Mouse (Mus musculus) hindlimb bud, embryonic 11.5 days (tissue): ENCODE measurements around the gene Lrr1.
"Not testable (repeated sequence)": the region's sequence is repeated elsewhere in the genome, so short reads cannot be mapped to it uniquely, and the experiment has no call there.

Experiments
- DNase-seq: peaks from one replicate; pipeline ENCODE4 v3.0.0-alpha.2; 2012; ENCODE audit warnings: low read depth, low spot score; ENCODE audit errors: extremely low spot score

The Lrr1 gene

DNA sequence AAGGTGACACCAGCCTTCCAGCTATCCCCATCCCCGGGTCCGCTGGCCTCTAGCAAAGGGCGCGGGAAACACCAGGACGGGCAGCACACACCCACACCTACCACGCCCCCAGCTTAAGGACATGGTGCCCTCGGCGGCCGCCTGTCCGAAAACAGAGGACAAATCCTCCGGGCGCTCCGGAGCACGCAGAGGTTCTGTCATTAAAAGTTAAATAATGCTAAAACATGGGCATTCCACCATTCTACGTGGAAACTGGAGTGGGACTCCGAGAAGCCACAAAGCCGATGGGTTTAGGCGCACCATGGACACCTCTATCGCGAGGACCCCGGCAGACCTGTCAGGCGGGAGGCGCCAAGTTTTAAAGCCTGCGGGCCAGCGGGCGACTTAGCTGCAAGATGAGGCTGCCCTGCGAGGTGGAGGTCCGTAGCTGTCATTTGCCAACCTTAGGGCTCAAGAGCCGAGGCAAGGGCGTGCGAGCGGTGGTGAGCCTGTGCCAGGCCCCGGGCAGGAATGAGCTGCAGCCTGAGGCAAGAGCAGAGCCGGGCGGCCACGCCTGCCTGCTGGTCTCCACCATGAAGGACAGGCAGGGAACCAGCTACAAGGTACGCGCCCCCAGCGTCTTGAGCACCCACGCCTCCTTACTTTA is at the start of gene Lrr1:
Gene Lrr1, plus strand, starts transcription at position 354 of the 646 bp plus-strand sequence.
- peak; percentile 57 for DNase-seq

DNA sequence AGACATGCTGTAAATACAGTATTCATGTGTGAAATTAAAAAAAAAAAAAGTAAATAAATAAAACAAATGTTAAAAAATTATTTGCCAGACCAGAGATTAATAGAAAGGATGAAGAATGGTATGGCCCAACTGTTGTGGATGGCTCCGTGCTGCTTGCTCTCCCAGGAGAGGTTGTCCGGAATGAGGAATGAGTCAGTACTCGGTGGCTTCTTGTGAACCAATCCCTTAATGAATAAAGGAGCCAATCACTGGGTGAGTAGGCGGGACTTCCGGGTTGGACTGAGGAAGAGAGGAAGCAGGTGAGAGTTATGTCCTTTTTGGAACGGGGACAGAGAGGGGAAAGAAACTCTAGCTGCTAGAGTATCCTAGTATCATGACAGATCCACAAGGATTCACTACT is 48.7 kb upstream of the Lrr1 start:
- no peak for DNase-seq

DNA sequence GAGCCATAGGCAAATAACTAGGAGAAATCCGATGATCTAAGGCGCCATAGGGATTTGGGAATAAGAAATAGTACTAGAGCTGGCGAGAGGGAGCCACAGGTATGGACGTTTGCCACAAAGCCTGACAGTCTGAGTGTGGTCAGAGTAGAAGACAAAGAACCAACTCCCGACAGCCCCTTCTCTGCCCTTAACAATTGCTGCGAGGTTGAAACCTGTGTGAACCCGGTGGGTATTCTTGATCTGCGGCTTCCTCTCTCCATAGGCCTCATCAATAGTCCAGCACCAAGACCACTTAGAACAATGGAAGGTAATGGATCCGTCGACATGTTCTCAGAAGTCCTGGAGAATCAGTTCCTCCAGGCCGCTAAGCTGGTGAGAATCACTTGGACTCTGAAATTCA is 45.8 kb upstream of the Lrr1 start:
- no peak for DNase-seq

DNA sequence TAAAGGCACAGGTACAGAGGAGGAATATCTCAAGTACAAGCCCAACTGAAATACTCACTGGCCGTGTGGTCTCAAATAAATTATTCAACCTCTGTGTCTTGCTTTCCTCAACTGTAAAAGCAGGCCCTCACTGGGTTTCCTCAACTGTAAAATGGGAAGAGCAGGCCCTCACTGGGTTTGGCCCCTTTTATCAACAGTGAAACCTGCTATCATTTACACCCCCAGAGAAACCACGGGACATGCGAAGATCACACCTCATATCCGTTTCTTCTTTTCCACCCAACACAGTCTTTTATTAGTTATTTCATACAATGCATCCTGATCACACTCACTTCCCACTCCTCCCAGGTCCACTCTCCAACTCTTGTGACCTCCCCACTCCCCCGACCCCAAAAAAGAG is 43.5 kb upstream of the Lrr1 start:
- DNase-seq = no peak

DNA sequence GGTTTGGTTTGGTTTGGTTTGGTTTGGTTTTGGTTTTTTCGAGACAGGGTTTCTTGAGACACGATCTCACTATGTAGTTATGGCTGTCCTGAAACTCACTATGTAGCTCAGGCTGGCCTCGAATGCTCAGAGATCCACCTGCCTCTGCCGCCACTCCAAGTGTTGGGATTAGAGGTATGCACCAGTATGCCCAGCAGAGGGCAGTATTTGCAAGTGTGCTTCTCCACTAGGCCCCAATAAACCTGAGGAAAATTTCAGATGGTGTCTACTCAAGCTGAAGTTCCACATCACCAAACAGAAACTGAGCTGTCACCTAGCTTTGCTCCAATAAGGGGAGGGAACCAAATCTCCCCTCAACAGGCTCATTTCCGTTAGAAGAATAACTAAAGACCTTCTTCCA is 41.4 kb upstream of the Lrr1 start:
- DNase-seq = no peak

DNA sequence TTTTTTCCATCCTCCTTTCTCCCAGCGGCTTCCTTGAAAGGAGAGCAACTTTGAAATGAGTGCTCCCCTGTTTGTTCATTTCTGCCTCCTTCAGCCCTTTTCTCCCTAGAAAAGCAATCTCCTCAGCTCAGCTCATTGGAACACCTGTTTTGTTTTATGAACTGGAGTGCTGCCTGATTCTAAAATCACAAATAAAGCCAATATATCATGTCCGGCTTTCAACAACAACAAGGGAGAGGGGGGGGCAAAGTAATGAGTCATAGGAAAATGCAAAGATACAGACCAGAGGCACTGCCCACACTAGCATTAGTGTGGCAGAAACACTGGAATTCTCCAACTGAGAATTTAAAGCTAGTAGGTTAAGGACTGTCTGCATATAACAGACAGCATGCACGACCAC is 41.0 kb upstream of the Lrr1 start:
- DNase-seq = no peak

DNA sequence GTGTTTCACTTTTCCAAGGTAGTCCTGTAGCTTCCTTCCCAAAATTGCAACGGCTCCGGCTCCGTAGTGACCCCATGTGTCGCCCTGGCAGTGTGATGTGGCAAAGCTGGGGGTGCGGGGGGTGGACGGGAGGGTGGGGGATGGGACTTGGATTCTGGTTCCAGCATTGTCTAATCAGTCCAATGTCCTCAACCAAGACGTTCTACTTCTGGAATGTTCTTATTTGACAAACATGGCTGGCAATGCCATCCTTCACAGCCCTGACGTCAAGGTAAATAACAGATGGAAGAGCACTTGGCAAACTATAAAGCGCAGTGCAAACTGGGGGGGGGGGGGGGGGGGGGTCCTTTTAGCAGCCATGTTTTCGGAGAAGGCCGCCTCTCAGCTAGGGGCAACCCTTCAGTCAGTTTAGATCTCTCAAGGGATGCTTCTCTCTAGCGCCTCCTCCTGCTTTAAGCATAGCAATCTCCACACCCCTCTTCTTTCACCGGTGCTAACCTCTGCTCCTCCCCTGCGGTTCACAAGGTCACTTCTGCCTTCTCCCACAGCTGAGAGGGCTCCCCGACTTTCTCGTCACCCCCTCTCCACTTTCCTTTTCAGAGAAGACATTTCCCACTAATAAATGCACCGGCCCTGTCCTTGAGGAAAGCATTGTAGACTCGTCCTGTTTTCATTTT is 38.8 kb upstream of the Lrr1 start:
- DNase-seq = no peak

DNA sequence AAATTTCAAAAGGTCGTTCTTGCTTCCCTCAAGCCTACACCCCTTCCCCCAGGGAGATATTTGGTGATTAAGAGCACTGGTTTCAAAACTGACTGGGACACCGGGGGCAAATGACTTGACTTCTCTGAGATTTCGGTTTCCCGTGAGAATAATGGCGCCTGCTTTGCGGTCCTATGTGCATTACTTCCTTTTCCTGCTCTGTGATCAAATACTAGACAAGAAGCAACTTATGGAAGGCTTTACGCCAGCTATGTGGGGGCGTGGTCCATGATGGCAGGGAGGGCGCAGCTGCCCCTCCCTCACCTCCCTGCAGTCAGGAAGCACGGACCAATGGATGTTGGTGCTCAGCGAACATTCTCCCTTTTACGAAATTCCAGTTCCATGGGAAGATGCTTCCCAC is 38.1 kb upstream of the Lrr1 start:
- DNase-seq = no peak

DNA sequence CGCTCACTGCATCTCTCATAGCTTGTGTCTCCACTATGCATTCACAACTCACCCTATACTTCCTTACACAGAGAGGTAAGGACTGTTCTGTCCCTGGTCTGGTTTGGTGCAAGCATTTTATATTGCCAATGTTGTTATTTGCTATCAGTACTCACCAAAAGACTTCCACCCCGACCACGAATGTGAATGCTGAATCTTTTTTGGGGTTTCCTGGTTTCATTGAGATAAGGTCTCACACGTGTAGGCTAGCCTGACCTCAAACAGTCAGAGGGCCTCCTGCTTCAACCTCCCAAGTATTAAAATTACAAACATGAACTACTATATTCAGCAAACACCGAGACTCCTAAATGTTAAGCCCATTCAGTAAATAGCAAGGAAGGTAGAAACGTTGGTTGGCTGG is 37.3 kb upstream of the Lrr1 start:
- DNase-seq = no peak

DNA sequence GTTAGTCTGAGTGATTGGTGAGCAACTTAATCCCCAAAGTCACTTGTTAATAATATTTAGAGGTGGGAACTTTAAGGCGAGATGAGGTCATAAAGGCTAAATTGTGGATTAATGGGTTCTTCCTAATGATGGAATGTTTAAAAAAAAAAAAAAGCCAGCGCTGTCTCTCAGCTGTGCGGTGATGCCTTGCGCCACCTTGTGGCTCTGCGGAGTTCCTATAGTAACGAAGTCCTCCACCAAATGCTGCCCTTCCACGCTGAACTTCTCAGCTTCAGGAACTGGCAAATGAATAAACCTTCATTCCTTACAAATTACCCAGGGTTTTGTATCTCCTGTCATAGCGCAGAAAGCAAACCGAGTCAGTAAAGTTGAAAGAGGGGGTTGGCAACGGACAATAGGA is 36.6 kb upstream of the Lrr1 start:
- DNase-seq = no peak

DNA sequence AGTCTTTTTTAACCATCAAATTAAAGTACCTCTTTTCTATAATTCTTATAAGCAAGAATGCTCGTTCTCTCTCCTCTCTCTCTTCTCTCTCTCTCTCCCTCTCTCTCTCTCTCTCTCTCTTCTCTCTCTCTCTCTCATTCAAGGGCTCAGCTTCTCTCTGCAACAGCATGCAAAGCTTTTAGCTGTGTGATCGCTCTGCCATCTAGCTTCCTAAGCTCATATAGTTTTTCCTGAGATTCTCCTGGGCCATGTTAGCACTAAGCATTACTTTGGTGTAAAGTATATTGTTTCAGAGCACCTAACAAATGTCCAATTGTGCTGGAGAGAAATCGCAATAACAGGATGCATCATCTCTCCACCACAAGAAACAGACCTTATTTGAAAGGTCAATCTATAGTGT is 29.4 kb upstream of the Lrr1 start:
- no peak for DNase-seq

DNA sequence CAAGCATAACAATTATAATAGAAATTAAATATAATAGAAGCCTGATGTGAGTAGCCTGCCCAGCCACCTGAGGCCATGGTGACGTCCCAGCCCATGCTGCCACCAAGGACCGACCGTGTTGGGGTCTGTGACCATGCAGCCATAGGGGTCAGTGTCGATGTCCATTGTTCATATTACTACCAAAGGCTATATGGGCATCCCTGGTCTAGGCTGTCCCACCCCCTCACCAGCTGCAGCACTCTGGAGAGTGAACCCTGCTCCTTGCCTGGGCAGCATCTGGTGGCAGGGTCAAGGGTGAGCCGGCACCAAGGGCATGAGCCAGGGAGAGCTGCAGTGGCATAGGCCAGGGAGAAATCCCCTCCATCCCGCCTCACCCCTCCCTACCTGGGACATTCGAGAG is 28.8 kb upstream of the Lrr1 start:
- DNase-seq = no peak

DNA sequence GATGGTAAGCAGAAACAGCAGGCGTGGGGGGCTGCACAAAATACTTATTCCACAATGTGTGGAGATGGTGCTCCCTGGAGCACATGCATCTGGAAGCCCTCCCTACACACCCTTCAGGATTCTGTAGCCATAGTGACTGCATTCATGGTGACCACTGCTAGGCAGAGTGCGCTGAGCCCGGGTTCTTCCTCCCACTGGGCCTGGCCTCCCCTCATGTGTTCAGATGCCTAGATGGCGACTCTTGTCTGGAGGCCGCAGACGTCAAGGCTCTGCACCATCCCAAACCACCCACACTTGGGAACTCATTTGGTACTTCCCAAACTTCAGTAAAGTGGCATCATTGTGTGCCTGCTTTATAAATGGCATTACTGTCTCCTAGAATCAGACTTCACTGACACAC is 25.2 kb upstream of the Lrr1 start:
- no peak for DNase-seq

DNA sequence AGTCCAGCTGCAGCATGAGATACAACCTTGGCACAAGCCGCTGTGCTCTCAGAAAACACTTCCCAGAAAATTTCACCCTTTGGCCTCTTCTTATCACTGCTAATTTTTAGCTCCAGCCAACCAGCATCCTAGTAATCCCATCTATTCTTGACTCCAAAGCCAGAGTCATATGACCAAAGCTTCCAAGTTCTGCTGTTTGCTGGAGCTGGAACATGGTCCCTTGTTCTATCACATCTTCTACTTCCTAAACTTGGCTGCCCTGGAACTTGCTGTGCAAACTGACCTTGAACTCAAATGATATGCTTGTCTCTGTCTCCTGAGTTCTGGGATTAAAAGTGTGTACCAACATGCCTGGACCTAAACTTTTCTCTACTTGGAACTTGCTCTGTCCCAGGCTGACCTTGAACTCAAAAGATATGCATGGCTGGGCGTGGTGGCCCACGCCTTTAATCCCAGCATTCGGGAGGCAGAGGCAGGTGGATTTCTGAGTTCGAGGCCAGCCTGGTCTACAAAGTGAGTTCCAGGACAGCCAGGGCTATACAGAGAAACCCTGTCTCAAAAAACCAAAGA is 21.4 kb upstream of the Lrr1 start:
- DNase-seq = no peak

DNA sequence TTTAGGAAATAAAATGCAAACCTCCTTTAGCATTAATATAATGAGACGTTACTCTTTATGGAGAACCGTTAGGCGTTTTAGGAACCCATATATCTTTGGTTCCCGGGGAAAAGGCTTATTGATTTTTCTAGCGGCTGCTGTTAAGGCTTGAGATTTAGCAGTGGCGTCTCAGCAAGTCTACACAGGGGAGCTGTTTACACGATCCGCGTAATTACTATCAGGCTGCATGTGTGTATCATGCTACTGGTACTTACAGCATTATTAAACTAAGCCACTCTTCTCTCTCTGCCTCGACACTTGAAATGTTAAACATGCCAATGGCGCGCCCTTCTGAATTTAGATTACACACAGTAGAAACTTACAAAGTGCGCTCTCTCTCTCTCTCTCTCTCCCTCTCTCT is 18.6 kb upstream of the Lrr1 start:
- no peak for DNase-seq

DNA sequence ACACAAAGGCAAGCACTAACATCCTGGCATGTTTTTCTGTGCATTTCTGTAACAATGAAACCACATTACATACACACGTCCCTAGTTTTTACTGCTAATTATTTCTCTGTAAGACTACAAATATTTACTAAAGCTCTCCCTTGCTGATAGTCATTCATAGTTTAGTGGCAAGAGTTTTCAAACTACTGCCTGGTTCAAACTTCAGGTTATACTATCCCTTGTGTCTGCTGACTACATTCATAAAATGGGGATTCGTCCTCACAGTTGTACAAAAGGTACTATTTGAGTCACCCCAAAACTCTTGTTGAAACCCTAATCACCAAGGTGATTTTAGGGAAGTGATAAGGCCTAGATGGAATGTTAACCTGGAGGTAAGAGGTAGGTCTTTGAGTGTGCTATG is 12.7 kb upstream of the Lrr1 start:
- no peak for DNase-seq

DNA sequence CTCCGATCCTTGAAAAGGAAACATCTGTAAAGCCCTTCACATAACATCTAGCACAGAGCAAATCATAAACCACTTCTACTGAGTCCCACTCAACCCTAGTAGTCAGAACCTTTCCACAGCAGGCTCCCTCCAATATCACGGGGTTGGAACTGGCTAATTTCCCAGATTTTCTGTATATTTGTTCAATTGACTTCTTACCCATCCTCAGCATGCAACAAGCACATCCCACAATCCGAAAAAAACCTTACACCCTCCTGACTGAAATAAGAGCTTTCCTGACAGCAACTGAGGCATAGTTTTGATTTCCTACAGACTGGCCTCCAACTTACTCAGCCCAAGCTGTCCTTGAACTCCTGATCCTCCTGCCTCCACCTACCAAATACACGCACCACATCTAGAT is 12.2 kb upstream of the Lrr1 start:
- no peak for DNase-seq

DNA sequence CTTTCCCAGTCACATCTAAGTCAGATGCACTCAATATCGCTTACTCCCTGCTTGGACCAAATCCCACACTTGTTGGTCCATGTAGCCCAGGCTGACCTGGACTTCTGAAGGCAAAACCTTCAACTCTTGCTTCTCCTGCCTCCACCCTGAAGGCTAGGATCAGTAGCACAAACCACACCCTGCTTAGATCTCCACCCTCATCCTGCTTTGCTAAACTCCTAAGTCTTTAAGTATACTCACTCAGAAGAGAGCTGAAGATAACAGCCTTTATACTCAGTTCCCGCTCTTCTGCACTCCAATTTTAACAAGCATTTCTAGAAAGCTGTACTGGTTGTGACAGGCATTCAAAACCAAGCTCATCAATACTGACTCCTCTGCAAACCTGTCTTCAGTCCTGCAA is 11.5 kb upstream of the Lrr1 start:
- DNase-seq = no peak

DNA sequence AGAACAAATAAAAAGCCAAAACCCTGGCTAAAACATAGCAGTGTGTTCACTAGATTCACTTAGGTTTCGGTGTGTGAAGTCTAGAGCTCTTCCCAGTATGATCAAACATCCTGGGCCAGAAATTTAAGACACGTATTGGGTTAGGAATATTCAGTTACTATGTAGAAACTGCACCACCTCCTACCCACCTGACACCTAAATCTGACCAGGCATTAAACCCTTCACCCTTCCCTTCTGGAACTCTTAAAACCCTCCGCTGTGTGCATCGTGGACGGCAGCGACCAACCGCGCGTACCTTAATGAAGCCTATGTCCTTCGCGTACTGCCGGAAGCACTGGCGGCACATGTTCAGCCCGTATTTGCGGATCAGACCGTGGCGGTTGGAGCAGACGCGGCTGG is 10.2 kb upstream of the Lrr1 start:
- no peak for DNase-seq

DNA sequence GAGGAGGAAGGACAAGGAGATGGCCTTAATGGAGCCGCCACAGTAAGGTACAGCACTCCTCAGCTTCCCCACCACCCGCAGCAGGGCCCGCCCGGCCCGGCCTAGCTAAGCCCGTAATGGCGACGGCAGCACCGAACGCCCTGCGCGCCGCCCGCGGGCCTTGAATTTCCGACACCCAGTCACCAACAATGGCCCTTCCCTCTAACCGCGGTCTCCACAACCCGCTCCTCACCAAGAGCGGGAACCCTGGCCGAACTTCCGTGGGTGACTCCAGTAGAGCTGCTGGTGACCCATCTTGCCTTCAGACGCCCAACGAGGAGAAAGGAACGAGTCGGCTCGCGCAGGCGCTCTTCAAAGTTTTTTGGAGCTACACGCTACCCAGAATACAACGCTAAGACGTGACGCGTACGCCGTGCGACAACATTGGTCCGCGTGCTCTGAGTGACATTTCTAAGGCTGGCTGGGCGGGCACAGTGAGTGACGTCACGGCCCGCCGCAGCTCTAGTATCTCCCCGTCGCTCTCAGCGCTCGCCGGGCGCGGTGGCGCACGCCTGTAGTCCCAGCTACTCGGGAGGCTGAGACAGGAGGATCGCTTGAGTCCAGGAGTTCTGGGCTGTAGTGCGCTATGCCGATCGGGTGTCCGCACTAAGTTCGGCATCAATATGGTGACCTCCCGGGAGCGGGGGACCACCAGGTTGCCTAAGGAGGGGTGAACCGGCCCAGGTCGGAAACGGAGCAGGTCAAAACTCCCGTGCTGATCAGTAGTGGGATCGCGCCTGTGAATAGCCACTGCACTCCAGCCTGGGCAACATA is 9.6 kb upstream of the Lrr1 start, which contains the start of gene Rps29:
Gene Rps29, minus strand, starts transcription at position 422 of the 813 bp plus-strand sequence.
- DNase-seq = peak; percentile 100

DNA sequence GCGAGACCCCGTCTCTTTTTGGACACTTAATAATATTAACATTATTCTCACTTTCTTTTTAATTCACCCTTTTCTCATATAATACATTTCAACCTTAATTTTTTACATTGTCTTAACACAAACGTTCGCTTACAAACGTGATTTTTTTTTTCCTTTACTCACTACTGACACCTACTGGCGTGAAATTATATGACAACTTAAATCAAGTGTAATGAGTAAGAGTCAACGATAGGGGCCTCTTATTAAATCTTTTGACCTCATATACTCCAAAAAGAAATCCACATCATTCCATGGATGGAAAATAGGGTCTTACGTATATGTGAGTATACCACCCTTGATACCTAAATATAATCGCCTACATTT is 9.1 kb upstream of the Lrr1 start:
- peak; percentile 98 for DNase-seq

DNA sequence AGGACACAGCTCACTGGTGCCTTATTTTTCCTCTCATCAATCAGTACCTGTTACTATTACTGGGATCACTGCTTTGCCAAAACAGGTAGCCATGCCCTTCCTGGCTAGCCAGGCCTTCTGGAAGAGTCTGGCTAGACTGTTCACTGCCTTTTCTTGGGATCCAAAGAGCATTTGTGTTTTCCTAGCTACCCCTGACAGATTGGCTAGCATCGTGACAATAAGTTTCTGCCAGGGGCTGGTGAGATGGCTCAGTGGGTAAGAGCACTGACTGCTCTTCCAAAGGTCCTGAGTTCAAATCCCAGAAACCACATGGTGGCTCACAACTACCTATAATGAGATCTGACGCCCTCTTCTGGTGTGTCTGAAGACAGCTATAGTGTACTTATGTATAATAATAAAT is 7.9 kb upstream of the Lrr1 start:
- DNase-seq = not testable (repeated sequence)
